Mouse (Mus musculus) forebrain, embryonic 12.5 days (tissue): ENCODE measurements at regions not wholly inside any gene's neighbourhood (a gene's known extent, or its start where the extent isn't known, plus 50 kb on each side); places are given as distances from the start of the nearest gene placed in this dataset.

Source experiments
- ATAC-seq: fragments of 200-750 bp; cut with Nextera tagmentation; 2 replicates; pipeline ENCODE4 v1.8.0; 2017; ENCODE audit warnings: moderate TSS enrichment; ENCODE audit not compliant: low FRiP score
- H3K27ac ChIP-seq: fragments of 300-500 bp; sonication (generic); 2 replicates; pipeline ENCODE4 v1.5.1; 2016; ENCODE audit warnings: mild to moderate bottlenecking
- H3K27me3 ChIP-seq: fragments of 300-500 bp; sonication (generic); 2 replicates; pipeline ENCODE4 v1.6.1; 2016; ENCODE audit warnings: mild to moderate bottlenecking
- H3K36me3 ChIP-seq: fragments of 300-500 bp; sonication (generic); replicated peaks from 2 replicates; pipeline ENCODE4 v1.6.1; 2016; ENCODE audit warnings: mild to moderate bottlenecking
- H3K4me1 ChIP-seq: fragments of 300-500 bp; sonication (generic); 2 replicates; pipeline ENCODE4 v1.6.1; 2016
- H3K4me2 ChIP-seq: fragments of 300-500 bp; sonication (generic); 2 replicates; pipeline ENCODE4 v1.6.1; 2016; ENCODE audit warnings: mild to moderate bottlenecking, moderate library complexity
- H3K4me3 ChIP-seq: fragments of 300-500 bp; sonication (generic); replicated peaks from 2 replicates; pipeline ENCODE4 v1.5.1; 2016; ENCODE audit warnings: mild to moderate bottlenecking
- H3K9ac ChIP-seq: fragments of 300-500 bp; sonication (generic); 2 replicates; pipeline ENCODE4 v1.6.1; 2016; ENCODE audit warnings: mild to moderate bottlenecking
- H3K9me3 ChIP-seq: fragments of 300-500 bp; sonication (generic); 2 replicates; pipeline ENCODE4 v1.6.1; 2016
- WGBS: fragments of 180-500 bp; shearing (Covaris S2); methylation state at CpG from one replicate; pipeline ENCODE4 v1.1.7; 2016; 5-methylcytosine and 5-hydroxymethylcytosine counted together

DNA sequence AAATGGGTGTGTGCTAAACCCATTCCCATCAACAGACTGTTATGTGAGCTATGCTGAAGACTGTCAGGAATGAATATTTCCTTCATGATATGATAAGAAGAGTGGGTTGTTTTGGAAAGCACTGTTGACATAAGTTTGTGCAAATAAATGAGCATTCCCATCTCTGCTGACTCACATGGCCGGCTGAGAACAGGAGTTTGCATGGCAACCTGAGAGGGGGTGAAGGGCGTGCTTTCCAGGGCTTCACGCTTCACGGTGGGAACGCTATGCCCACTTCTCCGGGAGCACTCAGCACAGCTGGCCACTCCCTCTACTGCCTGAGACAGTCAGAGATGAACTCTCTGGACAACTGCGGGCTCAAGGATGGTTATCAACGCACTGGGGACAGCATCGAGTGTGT, 348.9 kb upstream of the Slc24a5 start:
- WGBS: 82% methylated on average over 9 of the region's 9 CpGs
- Histone ChIP-seq H3K4me2 (no peak overlapping the region), H3K27me3 (no peaks in the 10 kb centered on the region), H3K4me1 (peaks cover 5% of the 10 kb centered on the region; the same call in 1 of the 2 replicates), H3K9me3 (no peaks in the 10 kb centered on the region), H3K4me3 (no peak overlapping the region), H3K36me3 (no peaks in the 10 kb centered on the region), H3K27ac (no peak overlapping the region), H3K9ac (no peak overlapping the region)
- no peak for ATAC-seq

- 88% methylated on average over 14 of the region's 14 CpGs for WGBS
These were observed 348.0 kb upstream of the Slc24a5 start for GRCm38 (mm10) chr2:124719820-124720478.

DNA sequence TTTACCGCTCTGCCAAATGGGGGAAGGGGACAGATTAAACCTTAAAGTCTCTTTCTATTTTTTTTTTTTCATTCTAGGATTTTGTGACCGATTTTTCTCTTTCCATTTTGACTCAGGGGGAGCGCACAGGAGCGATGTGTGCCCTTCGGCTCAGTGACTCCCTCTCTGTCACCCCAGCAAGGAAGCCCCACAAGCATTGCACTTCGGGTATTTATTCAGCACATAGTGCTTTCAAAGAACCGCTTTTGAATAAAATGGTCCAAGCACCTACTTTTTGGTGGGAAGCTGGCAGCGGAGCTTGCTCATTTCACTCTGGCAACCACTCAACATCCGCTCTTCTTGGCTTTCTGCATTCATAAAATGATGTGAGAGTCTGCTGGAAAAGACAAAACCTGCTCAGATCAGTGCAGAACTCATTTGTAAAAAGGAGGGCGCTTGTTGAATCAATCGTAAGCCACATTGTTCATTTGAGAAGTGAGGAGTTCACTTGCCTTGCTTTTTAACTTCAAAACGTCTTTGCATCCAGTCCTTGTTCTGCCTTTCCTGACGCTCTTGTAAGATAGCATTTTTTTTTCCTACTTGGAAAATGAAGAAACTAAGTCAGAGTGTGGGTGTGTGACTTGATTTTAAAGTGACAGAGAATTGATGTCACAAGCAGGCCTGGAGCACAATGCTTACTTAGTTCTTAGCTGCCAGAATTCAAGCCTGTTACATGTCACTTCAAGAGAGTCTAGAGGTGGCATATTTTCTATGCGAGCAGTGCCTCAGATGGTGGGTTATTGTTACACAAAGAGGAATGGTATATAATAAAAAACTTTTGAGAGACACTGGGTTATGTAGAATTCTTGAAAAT, 347.1 kb upstream of the Slc24a5 start:
- ATAC-seq: no peak
- Histone ChIP-seq H3K9me3 (no peaks in the 10 kb centered on the region), H3K4me3 (no peak overlapping the region), H3K4me2 (no peak overlapping the region), H3K36me3 (no peaks in the 10 kb centered on the region), H3K4me1 (peaks cover 5% of the 10 kb centered on the region; the same call in 1 of the 2 replicates), H3K27me3 (no peaks in the 10 kb centered on the region), H3K27ac (no peak overlapping the region), H3K9ac (no peak overlapping the region)
- 59% methylated on average over 14 of the region's 14 CpGs for WGBS

More at GRCm38 (mm10) chr2:124719820-124720478, 348.0 kb upstream of the Slc24a5 start:
- Histone ChIP-seq H3K27me3 (no peaks in the 10 kb centered on the region), H3K4me2 (no peak overlapping the region), H3K4me1 (peaks cover 5% of the 10 kb centered on the region; the same call in 1 of the 2 replicates), H3K4me3 (no peak overlapping the region), H3K27ac (no peak overlapping the region), H3K9me3 (no peaks in the 10 kb centered on the region), H3K36me3 (no peaks in the 10 kb centered on the region), H3K9ac (no peak overlapping the region)
- no peak for ATAC-seq

DNA sequence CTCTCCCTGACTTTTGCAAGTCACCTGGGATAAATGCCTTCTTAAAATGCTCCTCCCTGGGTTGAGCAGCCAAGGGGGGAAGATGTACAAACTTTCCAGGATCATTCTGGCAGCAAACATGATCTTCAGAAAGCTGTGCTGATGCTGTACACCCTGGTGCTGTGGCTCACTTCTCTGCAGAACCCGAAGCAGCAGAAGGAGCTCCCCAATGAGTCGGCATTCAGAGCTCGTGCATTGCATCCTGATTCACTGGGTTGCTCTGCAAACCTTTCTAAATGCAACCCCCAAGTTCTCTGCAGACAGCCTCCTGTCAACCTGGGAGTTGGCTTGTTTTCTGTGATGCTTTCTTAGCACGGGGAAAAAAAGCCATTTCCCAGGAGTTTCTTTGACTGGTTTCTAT, 343.8 kb upstream of the Slc24a5 start:
- H3K27ac ChIP-seq: no peak overlapping the region
- H3K27me3 ChIP-seq: no peaks in the 10 kb centered on the region
- no peak for ATAC-seq
- H3K36me3 ChIP-seq: no peaks in the 10 kb centered on the region
- peaks cover 5% of the 10 kb centered on the region; the same call in 1 of the 2 replicates for H3K4me1 ChIP-seq
- H3K4me2 ChIP-seq: no peak overlapping the region
- H3K4me3 ChIP-seq: no peak overlapping the region
- no peak overlapping the region for H3K9ac ChIP-seq
- no peaks in the 10 kb centered on the region for H3K9me3 ChIP-seq
- 73% methylated on average over 4 of the region's 4 CpGs for WGBS

DNA sequence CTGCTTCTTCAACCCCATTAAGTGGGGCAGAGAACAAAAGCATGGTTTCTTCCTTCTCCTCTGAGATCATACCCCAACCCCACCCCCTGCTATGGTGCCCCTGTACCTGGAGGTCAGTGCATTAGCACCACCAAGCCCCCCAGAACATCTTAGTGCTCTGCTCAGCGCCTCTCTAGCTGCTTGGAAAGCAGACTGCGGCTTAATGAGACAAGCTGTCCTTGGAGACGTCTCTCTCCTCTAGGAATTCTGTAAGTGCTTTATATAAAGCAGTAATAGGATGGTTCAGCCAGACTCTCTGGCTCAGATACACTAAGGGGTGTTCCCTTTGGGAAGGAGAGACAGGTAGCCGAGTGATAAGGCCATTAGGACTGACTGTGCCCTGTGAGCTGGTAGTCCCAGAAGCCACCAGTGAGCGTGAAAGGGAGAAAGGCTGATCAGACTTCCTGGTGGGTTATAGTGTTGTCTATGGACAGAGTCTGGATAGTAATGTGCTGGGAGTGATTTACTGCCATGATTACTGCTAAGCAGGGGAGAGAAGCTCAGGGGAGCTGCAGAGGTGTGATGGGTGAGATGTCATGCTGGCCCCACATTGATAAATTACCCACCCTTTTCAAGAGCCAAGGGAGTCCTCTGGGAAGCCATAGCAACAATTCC, 343.0 kb upstream of the Slc24a5 start:
- Histone ChIP-seq H3K27ac (no peak overlapping the region), H3K9ac (no peak overlapping the region), H3K4me2 (no peak overlapping the region), H3K36me3 (no peaks in the 10 kb centered on the region), H3K9me3 (no peaks in the 10 kb centered on the region), H3K4me3 (no peak overlapping the region), H3K4me1 (peaks cover 5% of the 10 kb centered on the region; the same call in 1 of the 2 replicates), H3K27me3 (no peaks in the 10 kb centered on the region)
- no peak for ATAC-seq
- WGBS: 71% methylated on average over 5 of the region's 5 CpGs

DNA sequence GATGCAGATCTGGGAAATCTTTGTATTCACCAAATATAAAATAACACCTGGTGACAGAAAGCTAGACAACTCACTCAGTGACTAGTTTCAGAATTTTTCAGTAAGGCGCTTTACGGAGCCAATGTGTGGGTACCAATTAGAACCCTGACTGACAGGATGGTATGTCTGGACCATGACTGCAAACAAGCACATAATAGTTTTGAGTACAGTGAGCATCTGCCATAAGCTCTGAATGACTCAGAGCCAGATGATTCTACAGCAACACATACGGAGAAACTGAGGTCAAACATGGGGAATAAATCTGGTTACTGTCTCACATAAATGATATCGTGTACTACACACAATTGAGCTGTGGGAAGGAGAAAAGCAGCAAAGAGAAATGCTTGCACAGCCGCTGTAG, 339.9 kb upstream of the Slc24a5 start:
- H3K4me1 ChIP-seq: no peaks in the 10 kb centered on the region
- WGBS: 86% methylated on average over 5 of the region's 5 CpGs
- H3K27me3 ChIP-seq: no peaks in the 10 kb centered on the region
- H3K4me2 ChIP-seq: no peak overlapping the region
- H3K27ac ChIP-seq: no peak overlapping the region
- H3K36me3 ChIP-seq: no peaks in the 10 kb centered on the region
- no peaks in the 10 kb centered on the region for H3K9me3 ChIP-seq
- H3K4me3 ChIP-seq: no peak overlapping the region
- no peak for ATAC-seq
- H3K9ac ChIP-seq: no peak overlapping the region

DNA sequence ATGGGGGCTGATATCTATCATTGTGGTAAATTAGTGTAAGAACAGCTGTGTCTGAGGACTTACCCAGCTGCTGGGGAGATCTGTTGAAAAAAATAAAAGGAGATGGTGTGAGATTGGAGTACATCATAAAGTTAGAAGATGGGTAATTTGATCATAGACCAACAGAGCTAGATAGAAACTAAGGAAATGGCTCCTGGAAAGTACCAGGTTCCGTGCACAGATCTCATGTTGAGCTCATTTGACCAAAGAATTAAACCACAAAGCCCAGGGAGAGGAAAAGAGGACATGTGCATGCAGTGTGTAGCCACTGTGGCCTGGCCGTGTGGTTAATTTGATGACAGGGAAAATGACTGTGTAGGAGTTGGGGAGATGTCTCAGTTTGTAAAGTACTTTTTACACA, 335.3 kb upstream of the Slc24a5 start:
- H3K4me1 ChIP-seq: no peaks in the 10 kb centered on the region
- no peak for ATAC-seq
- H3K27ac ChIP-seq: no peak overlapping the region
- no peak overlapping the region for H3K4me3 ChIP-seq
- WGBS: 73% methylated on average over 2 of the region's 2 CpGs
- no peaks in the 10 kb centered on the region for H3K36me3 ChIP-seq
- H3K9me3 ChIP-seq: no peaks in the 10 kb centered on the region
- no peak overlapping the region for H3K9ac ChIP-seq
- no peaks in the 10 kb centered on the region for H3K27me3 ChIP-seq
- H3K4me2 ChIP-seq: no peak overlapping the region

DNA sequence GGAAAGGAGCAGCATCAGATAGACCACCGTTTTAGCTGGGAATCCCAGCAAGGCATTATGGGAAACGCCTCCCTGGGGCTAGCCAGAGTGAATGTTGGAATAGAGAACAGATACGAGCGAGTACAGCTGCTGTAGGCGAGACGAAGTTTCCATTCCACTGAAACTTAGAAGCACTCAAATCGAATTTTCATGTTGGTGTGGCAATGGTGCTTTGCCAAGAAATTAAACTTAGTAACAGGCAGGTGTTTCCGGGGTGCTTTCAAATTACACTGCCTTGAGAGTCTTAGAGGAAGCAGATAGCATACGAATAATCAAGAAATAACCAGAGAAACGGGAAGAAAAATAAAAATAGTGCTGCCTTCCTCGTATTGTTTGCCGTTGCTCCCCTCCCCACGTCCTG, 327.1 kb upstream of the Slc24a5 start:
- H3K4me2 ChIP-seq: no peak overlapping the region
- WGBS: 72% methylated on average over 13 of the region's 13 CpGs
- H3K27me3 ChIP-seq: no peaks in the 10 kb centered on the region
- ATAC-seq: no peak
- H3K9ac ChIP-seq: no peak overlapping the region
- no peaks in the 10 kb centered on the region for H3K9me3 ChIP-seq
- no peaks in the 10 kb centered on the region for H3K4me1 ChIP-seq
- H3K36me3 ChIP-seq: no peaks in the 10 kb centered on the region
- H3K4me3 ChIP-seq: no peak overlapping the region
- H3K27ac ChIP-seq: no peak overlapping the region

DNA sequence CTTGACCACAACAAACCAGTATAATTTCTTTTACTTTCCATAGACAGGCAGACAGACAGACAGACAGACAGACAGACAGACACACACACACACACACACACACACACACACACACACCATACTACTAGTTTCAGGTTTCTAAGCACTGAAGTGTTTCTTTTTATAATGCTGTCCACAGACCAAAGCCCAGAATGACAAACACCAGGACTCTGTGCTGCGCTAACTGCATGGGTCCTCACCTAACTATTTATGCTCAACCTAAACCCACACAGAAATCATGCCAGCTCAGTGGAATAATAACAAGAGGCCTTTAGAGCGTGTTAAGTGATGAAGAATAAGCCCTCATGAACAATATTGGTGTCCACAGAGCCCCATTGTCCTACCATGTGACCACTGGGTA, 325.0 kb upstream of the Slc24a5 start:
- Histone ChIP-seq H3K27me3 (no peaks in the 10 kb centered on the region), H3K4me3 (no peak overlapping the region), H3K4me2 (no peak overlapping the region), H3K9me3 (no peaks in the 10 kb centered on the region), H3K27ac (no peak overlapping the region), H3K4me1 (no peaks in the 10 kb centered on the region), H3K9ac (no peak overlapping the region), H3K36me3 (no peaks in the 10 kb centered on the region)
- 77% methylated on average over 2 of the region's 2 CpGs for WGBS
- ATAC-seq: no peak

DNA sequence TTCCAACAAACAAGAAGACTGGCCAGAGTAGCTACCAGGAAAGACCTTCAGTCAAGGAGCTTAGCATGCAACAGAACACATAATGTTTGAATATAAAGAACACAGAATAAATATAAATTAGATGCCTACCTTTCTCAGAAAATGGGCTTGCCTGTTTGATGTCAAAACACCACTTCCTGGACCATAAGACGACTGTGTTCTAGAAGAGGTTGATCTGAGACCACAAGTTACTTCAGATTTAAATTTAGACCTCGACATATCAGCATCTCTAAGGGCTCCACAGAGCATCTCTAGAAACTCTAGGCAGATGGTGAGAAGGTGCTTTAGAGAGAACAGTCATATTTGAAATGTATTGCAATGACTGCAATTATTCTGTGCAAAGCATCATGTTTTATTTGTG, 322.9 kb upstream of the Slc24a5 start:
- Histone ChIP-seq H3K4me2 (no peak overlapping the region), H3K9me3 (no peaks in the 10 kb centered on the region), H3K4me1 (no peaks in the 10 kb centered on the region), H3K27me3 (no peaks in the 10 kb centered on the region), H3K36me3 (no peaks in the 10 kb centered on the region), H3K4me3 (no peak overlapping the region), H3K27ac (no peak overlapping the region), H3K9ac (no peak overlapping the region)
- 79% methylated on average over 2 of the region's 2 CpGs for WGBS
- no peak for ATAC-seq

GRCm38 (mm10) chr2:124747119-124747518, 320.8 kb upstream of the Slc24a5 start:
- H3K27ac ChIP-seq: no peak overlapping the region
- H3K27me3 ChIP-seq: no peaks in the 10 kb centered on the region
- H3K36me3 ChIP-seq: no peaks in the 10 kb centered on the region
- no peak overlapping the region for H3K9ac ChIP-seq
- no peaks in the 10 kb centered on the region for H3K4me1 ChIP-seq
- no peaks in the 10 kb centered on the region for H3K9me3 ChIP-seq
- H3K4me2 ChIP-seq: no peak overlapping the region
- no peak overlapping the region for H3K4me3 ChIP-seq
- no peak for ATAC-seq
- WGBS: 96% methylated on average over 1 of the region's 1 CpGs

GRCm38 (mm10) chr2:124747627-124748026, 320.3 kb upstream of the Slc24a5 start:
- WGBS: 81% methylated on average over 4 of the region's 4 CpGs
- Histone ChIP-seq H3K4me2 (no peak overlapping the region), H3K4me1 (no peaks in the 10 kb centered on the region), H3K4me3 (no peak overlapping the region), H3K27ac (no peak overlapping the region), H3K9ac (no peak overlapping the region), H3K36me3 (no peaks in the 10 kb centered on the region), H3K27me3 (no peaks in the 10 kb centered on the region), H3K9me3 (no peaks in the 10 kb centered on the region)
- ATAC-seq: no peak
